Mouse (Mus musculus) C2C12 (cell line): Measurements from ENCODE around the gene Pomc.

Experiments
- MAX ChIP-seq: IDR thresholded peaks from one replicate; pipeline ENCODE4 v1.6.1; 2011; ENCODE audit warnings: mild to moderate bottlenecking, control low read depth
- MYOD1 ChIP-seq: IDR thresholded peaks from one replicate; pipeline ENCODE4 v1.6.1; 2011; ENCODE audit warnings: low read depth; ENCODE audit not compliant: control insufficient read depth, insufficient read length
- MYOG ChIP-seq: IDR thresholded peaks from one replicate; pipeline ENCODE4 v1.6.1; 2011; ENCODE audit not compliant: control insufficient read depth, insufficient read length; ENCODE audit errors: extremely low read depth

DNA sequence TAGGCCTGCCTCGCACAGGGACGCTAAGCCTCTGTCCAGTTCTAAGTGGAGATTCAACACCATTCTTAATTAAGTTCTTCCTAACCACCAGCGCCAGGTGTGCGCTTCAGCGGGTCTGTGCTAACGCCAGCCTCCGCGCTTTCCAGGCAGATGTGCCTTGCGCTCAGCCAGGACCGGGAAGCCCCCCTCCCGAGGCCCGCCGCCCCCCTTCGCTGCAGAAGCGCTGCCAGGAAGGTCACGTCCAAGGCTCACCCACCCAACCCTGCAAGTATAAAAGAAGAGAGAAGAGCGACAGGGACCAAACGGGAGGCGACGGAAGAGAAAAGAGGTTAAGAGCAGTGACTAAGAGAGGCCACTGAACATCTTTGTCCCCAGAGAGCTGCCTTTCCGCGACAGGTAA is at the start of gene Pomc:
- TF ChIP-seq MAX (no peak), MYOG (no peak), MYOD1 (no peak)
